Mouse (Mus musculus) embryonic facial prominence, embryonic 14.5 days (tissue): ENCODE data around the gene Pin1rt1. TPM values are rescaled to one million over a fixed set of nuclear protein-coding genes. Genes with fewer than 3 reads are reported as not detected.

ENCODE experiments used
- ATAC-seq: fragments of 200-750 bp; cut with Nextera tagmentation; 2 replicates; pipeline ENCODE4 v1.8.0; 2017; ENCODE audit warnings: low read depth, moderate number of reproducible peaks, moderate TSS enrichment
- DNase-seq: peaks from one replicate; pipeline ENCODE4 v3.0.0-alpha.2; 2015; ENCODE audit warnings: low spot score
- H3K27ac ChIP-seq: fragments of 300-500 bp; sonication (generic); replicated peaks from 2 replicates; pipeline ENCODE4 v1.5.1; 2014; ENCODE audit warnings: low read depth, mild to moderate bottlenecking, low read length, moderate library complexity
- H3K27me3 ChIP-seq: fragments of 300-500 bp; sonication (generic); replicated peaks from 2 replicates; pipeline ENCODE4 v1.6.1; 2014; ENCODE audit warnings: low read length; ENCODE audit not compliant: control insufficient read depth, insufficient read depth
- H3K36me3 ChIP-seq: fragments of 300-500 bp; sonication (generic); 2 replicates; pipeline ENCODE4 v1.6.1; 2014; ENCODE audit warnings: low read length, mixed read lengths; ENCODE audit not compliant: control insufficient read depth, insufficient read depth
- H3K4me1 ChIP-seq: fragments of 300-500 bp; sonication (generic); 2 replicates; pipeline ENCODE4 v1.6.1; 2014; ENCODE audit warnings: antibody characterized with exemption, low read length; ENCODE audit not compliant: control insufficient read depth, insufficient read depth
- H3K4me2 ChIP-seq: fragments of 300-500 bp; sonication (generic); 2 replicates; pipeline ENCODE4 v1.6.1; 2014; ENCODE audit warnings: low read depth, mild to moderate bottlenecking, low read length, moderate library complexity, mixed read lengths
- H3K4me3 ChIP-seq: fragments of 300-500 bp; sonication (generic); 2 replicates; pipeline ENCODE4 v1.5.1; 2014; ENCODE audit warnings: low read depth, mild to moderate bottlenecking, low read length
- H3K9ac ChIP-seq: fragments of 300-500 bp; sonication (generic); 2 replicates; pipeline ENCODE4 v1.6.1; 2014; ENCODE audit warnings: low read depth, mild to moderate bottlenecking, low read length, moderate library complexity, mixed read lengths
- H3K9me3 ChIP-seq: fragments of 300-500 bp; sonication (generic); 2 replicates; pipeline ENCODE4 v1.6.1; 2016; ENCODE audit warnings: low read length; ENCODE audit not compliant: control insufficient read depth
- WGBS: fragments of 180-500 bp; shearing (Covaris S2); extraction: QIAGEN DNeasy Blood & Tissue Kit; methylation state at CpG from one replicate; pipeline ENCODE4 v1.1.7; 2014; 5-methylcytosine and 5-hydroxymethylcytosine counted together
- polyA plus RNA-seq: library from polyadenylated mRNA; unstranded; fragments of >200 nt; fragmentation: Nextera tagmentation; extraction: Ambion mirVana; gene quantifications from 2 replicates; pipeline ENCODE4 v1.2.1, GENCODE M21; 2014

Gene Pin1rt1
- polyA plus RNA-seq, 1 experiment from 2014 or later: not detected

DNA sequence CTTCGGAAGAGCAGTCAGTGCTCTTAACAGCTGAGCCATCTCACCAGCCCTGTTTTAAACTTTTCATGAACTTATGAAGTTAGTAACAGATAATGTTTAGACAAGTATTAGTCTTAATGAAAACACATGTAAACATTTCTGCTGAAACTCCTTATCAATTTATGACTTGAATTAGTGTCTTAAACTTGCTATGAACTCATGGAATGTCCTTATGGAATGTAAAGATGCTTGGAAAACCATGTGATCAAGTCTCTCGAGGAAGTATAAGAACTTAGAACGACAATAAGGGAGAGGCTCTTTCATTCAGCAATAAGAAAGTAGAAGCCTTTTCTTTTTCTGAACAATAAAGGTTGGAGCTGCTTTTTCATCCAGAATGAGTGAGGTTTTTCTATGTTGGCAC, 11.8 kb downstream of the Pin1rt1 start:
- H3K36me3 ChIP-seq: peaks cover 21% of the 10 kb centered on the region; the same call in 1 of the 2 replicates
- no peaks in the 10 kb centered on the region for H3K27me3 ChIP-seq
- DNase-seq: no peak
- no peaks in the 10 kb centered on the region for H3K4me1 ChIP-seq
- no peak overlapping the region for H3K27ac ChIP-seq
- no peak overlapping the region for H3K4me2 ChIP-seq
- ATAC-seq: no peak
- H3K4me3 ChIP-seq: no peak overlapping the region
- 81% methylated on average over 3 of the region's 3 CpGs for WGBS
- H3K9ac ChIP-seq: no peak overlapping the region
- H3K9me3 ChIP-seq: no peaks in the 10 kb centered on the region

GRCm38 (mm10) chr2:104703158-104703557, 13.0 kb downstream of the Pin1rt1 start:
- Histone ChIP-seq H3K27me3 (no peaks in the 10 kb centered on the region), H3K36me3 (peaks cover 21% of the 10 kb centered on the region), H3K9ac (no peak overlapping the region), H3K4me3 (no peak overlapping the region), H3K27ac (no peak overlapping the region), H3K4me1 (no peaks in the 10 kb centered on the region), H3K4me2 (no peak overlapping the region), H3K9me3 (no peaks in the 10 kb centered on the region)
- WGBS: 66% methylated on average over 3 of the region's 3 CpGs
- DNase-seq (no peak), ATAC-seq (no peak)

DNA sequence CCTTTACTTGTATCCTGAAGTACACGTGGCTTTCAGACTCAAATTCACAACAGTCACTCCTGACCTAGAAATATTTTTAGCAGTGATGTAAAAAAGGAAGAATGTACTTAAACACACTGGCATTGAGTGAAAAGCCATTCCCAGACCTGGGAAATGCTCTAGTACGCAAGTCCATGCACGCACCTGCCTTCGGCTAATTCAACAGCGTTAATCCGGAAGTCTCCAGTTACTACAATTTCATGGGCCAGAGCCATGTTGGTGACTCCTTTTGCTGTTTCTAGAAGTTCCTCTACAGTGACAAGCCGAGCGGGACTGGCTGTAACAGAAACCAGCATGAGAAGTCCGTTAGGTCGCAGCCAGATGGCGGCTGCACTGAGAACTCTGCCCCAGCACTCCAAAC, 16.5 kb downstream of the Pin1rt1 start:
- H3K36me3 ChIP-seq: peaks cover 16% of the 10 kb centered on the region; the same call in 1 of the 2 replicates
- no peaks in the 10 kb centered on the region for H3K9me3 ChIP-seq
- no peaks in the 10 kb centered on the region for H3K4me1 ChIP-seq
- peak; percentile 63 for ATAC-seq
- DNase-seq: peak; percentile 85
- H3K9ac ChIP-seq: no peak overlapping the region
- H3K27me3 ChIP-seq: no peaks in the 10 kb centered on the region
- H3K4me3 ChIP-seq: no peak overlapping the region
- WGBS: 67% methylated on average over 11 of the region's 11 CpGs
- no peak overlapping the region for H3K27ac ChIP-seq
- no peak overlapping the region for H3K4me2 ChIP-seq

DNA sequence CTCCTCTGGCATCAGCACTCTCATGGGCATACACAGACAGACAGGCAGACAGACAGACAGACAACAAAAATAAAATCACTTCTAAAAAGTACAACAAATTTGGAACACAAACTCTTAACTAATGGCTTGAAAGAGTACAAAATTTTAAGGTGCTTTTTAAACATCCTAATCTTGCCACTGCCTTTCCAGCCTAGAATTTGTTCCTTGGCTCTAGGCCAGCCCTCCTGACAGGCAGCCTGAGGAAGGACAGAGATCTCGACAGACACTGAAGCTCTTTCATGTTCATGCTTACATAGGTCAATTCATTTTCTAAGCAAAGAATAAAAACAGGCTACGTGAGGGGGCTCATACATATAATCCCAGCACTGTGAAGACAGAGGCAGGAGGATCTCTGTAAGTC, 23.6 kb downstream of the Pin1rt1 start:
- no peaks in the 10 kb centered on the region for H3K27me3 ChIP-seq
- WGBS: 49% methylated on average over 2 of the region's 2 CpGs
- H3K4me2 ChIP-seq: no peak overlapping the region
- no peak overlapping the region for H3K4me3 ChIP-seq
- H3K4me1 ChIP-seq: no peaks in the 10 kb centered on the region
- no peak for DNase-seq
- H3K27ac ChIP-seq: no peak overlapping the region
- 0 out of 2 replicates have a peak, but pooled peaks cover 7% of the 10 kb centered on the region for H3K36me3 ChIP-seq
- no peak for ATAC-seq
- H3K9me3 ChIP-seq: no peaks in the 10 kb centered on the region
- H3K9ac ChIP-seq: no peak overlapping the region

DNA sequence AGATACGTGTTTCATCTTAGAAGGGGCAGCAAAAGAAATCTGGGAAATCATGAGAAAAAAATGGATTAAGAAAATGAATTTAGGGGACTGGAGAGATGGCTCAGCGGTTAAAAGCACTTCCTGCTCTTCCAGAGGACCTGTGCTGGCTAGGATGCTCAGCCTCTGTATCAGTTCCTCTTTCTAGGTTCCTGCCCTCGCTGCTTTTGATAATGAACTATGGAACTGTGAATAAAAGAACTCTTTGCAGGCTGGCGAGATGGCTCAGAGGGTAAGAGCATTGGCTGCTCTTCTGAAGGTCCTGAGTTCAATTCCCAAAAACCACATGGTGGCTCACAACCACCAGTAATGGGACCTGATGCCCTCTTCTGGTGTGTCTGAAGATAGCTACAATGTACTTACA, 25.5 kb downstream of the Pin1rt1 start:
- Histone ChIP-seq H3K4me3 (no peak overlapping the region), H3K36me3 (0 out of 2 replicates have a peak, but pooled peaks cover 4% of the 10 kb centered on the region), H3K9ac (no peak overlapping the region), H3K4me2 (no peak overlapping the region), H3K27me3 (no peaks in the 10 kb centered on the region), H3K4me1 (no peaks in the 10 kb centered on the region), H3K27ac (no peak overlapping the region), H3K9me3 (no peaks in the 10 kb centered on the region)
- 85% methylated on average over 4 of the region's 4 CpGs for WGBS
- ATAC-seq (no peak), DNase-seq (no peak)

GRCm38 (mm10) chr2:104688724-104689123, 27.5 kb downstream of the Pin1rt1 start:
- Histone ChIP-seq H3K9me3 (no peaks in the 10 kb centered on the region), H3K27me3 (no peaks in the 10 kb centered on the region)
- DNase-seq: no peak

DNA sequence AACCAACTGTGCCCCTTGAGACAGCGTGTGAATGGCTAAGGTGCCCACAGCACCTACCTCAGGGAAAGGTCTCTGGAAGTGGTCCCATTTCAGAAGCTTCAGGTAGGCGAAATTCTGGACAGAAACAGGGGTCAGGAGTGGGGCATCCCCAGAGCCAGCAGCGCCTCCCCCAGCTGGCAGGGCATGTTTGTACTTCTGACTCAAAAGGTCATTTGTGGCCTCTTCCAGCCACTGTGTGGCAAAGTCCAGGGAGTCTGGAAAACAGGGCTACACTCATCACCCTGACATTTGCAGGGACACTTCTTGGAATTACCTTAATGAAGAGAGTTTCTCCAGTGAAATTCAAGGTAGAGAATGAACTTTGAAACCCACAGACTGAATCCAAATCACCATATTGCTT, 27.9 kb downstream of the Pin1rt1 start:
- Histone ChIP-seq H3K27me3 (no peaks in the 10 kb centered on the region), H3K9me3 (no peaks in the 10 kb centered on the region), H3K27ac (no peak overlapping the region), H3K4me3 (no peak overlapping the region), H3K4me2 (no peak overlapping the region), H3K4me1 (no peaks in the 10 kb centered on the region), H3K9ac (no peak overlapping the region), H3K36me3 (peaks cover 14% of the 10 kb centered on the region)
- 78% methylated on average over 3 of the region's 3 CpGs for WGBS
- ATAC-seq (no peak), DNase-seq (no peak)

More at GRCm38 (mm10) chr2:104688724-104689123, 27.5 kb downstream of the Pin1rt1 start:
- ATAC-seq: no peak
- H3K4me1 ChIP-seq: no peaks in the 10 kb centered on the region
- 81% methylated on average over 8 of the region's 8 CpGs for WGBS
- H3K36me3 ChIP-seq: peaks cover 10% of the 10 kb centered on the region
- H3K9ac ChIP-seq: no peak overlapping the region
- no peak overlapping the region for H3K4me3 ChIP-seq
- H3K27ac ChIP-seq: no peak overlapping the region
- no peak overlapping the region for H3K4me2 ChIP-seq

GRCm38 (mm10) chr2:104687261-104687660, 28.9 kb downstream of the Pin1rt1 start:
- ATAC-seq (no peak), DNase-seq (no peak)
- whole genome bisulfite sequencing: 70% methylated on average over 3 of the region's 3 CpGs
- Histone ChIP-seq H3K9me3 (no peaks in the 10 kb centered on the region), H3K4me3 (no peak overlapping the region), H3K36me3 (peaks cover 24% of the 10 kb centered on the region), H3K4me1 (no peaks in the 10 kb centered on the region), H3K27ac (no peak overlapping the region), H3K27me3 (no peaks in the 10 kb centered on the region), H3K9ac (no peak overlapping the region), H3K4me2 (no peak overlapping the region)

DNA sequence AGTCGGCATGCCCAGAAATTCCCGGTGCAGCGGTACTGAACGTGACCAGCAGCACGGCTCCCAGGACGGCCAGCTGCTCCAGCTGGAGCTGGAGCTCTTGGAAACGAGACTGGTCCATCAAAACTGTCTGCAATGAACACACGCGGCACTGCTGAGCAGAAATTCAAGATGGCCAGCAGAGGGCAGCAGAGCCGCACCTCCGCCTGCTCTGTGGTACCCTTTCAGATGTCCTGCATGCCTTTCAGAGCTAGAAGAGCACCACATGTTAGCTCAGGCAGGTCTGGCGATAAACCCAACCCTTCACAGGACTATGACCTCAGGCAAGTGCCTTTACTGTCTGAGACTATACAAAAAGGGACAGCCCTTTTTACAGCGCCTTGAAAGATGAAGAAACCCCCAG, 30.8 kb downstream of the Pin1rt1 start:
- WGBS: 6% methylated on average over 13 of the region's 13 CpGs
- ATAC-seq (peak; percentile 91), DNase-seq (peak; percentile 83)
- H3K36me3 ChIP-seq: peaks cover 35% of the 10 kb centered on the region
- H3K27ac ChIP-seq: no peak overlapping the region
- no peaks in the 10 kb centered on the region for H3K4me1 ChIP-seq
- no peak overlapping the region for H3K4me2 ChIP-seq
- H3K27me3 ChIP-seq: no peaks in the 10 kb centered on the region
- no peak overlapping the region for H3K4me3 ChIP-seq
- no peak overlapping the region for H3K9ac ChIP-seq
- no peaks in the 10 kb centered on the region for H3K9me3 ChIP-seq
